Mouse (Mus musculus): Measurements from ENCODE around the gene Fcho1. TPM values are rescaled to one million over a fixed set of nuclear protein-coding genes. Genes with fewer than 3 reads are reported as not detected.
A peak's percentile ranks its signal among the peaks of the same experiment; 100 is the strongest.
"Not testable (repeated sequence)": the region's sequence is repeated elsewhere in the genome, so short reads cannot be mapped to it uniquely, and the experiment has no call there.

Gene Fcho1
- polyA plus RNA-seq, 1 experiment, result 14.2 TPM

GRCm38 (mm10) chr8:71742783-71743182 is 17.3 kb upstream of the Fcho1 start:
- Histone ChIP-seq H3K4me1 (ENCODE audit: control insufficient read depth) (peaks cover 11% of the 10 kb centered on the region), H3K4me3 (replicated peaks) (no peak overlapping the region), H3K27me3 (ENCODE audit: control insufficient read depth) (0 out of 2 replicates have a peak, but pooled peaks cover 3% of the 10 kb centered on the region), H3K9me3 (ENCODE audit: control insufficient read depth, low read length) (no peaks in the 10 kb centered on the region), H3K36me3 (ENCODE audit: control insufficient read depth) (no peaks in the 10 kb centered on the region)
- no peak for TF ChIP-seq GATA1 (IDR thresholded peaks at IDR 0.05; ENCODE audit: low read length)
- no peak for TF ChIP-seq TAL1 (IDR thresholded peaks at IDR 0.05; ENCODE audit: low read length)

- TF ChIP-seq GATA1 (IDR thresholded peaks at IDR 0.05; ENCODE audit: low read length), result no peak
- no peak for TF ChIP-seq TAL1 (IDR thresholded peaks at IDR 0.05; ENCODE audit: low read length)
- Histone ChIP-seq H3K36me3 (ENCODE audit: control insufficient read depth) (no peaks in the 10 kb centered on the region), H3K9me3 (ENCODE audit: control insufficient read depth, low read length) (no peaks in the 10 kb centered on the region), H3K4me1 (ENCODE audit: control insufficient read depth) (peaks cover 11% of the 10 kb centered on the region), H3K4me3 (replicated peaks) (no peak overlapping the region), H3K27me3 (ENCODE audit: control insufficient read depth) (0 out of 2 replicates have a peak, but pooled peaks cover 3% of the 10 kb centered on the region)
Observed at GRCm38 (mm10) chr8:71741687-71742114, 16.2 kb upstream of the Fcho1 start.

GRCm38 (mm10) chr8:71741226-71741625 is 15.7 kb upstream of the Fcho1 start:
- TF ChIP-seq TAL1 (IDR thresholded peaks at IDR 0.05; ENCODE audit: low read length) (no peak), GATA1 (IDR thresholded peaks at IDR 0.05; ENCODE audit: low read length) (no peak)
- Histone ChIP-seq H3K9me3 (ENCODE audit: control insufficient read depth, low read length) (no peaks in the 10 kb centered on the region), H3K36me3 (ENCODE audit: control insufficient read depth) (no peaks in the 10 kb centered on the region), H3K27me3 (ENCODE audit: control insufficient read depth) (0 out of 2 replicates have a peak, but pooled peaks cover 3% of the 10 kb centered on the region), H3K4me1 (ENCODE audit: control insufficient read depth) (peaks cover 11% of the 10 kb centered on the region), H3K4me3 (replicated peaks) (no peak overlapping the region)

DNA sequence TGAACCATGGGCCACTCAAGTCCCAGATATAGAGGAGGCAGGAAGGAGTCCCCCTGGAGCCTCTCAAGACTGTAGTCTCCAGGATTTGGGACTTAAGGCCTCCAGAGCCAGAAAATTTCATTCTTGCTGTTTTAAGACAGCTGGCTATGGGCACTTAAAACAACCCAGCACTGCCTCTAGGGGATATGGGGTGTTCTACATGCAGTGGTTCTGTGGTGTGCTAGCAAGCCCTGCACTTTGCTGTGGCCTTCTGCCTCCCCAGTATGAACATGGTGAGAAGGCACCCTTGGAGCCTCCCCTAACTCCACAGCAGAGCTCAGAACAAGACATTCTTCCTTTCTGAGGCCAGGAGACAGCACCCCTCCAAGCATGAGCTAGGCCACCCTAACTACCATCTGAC is 12.8 kb upstream of the Fcho1 start:
- H3K27me3 ChIP-seq (ENCODE audit: control insufficient read depth); H3K9me3 ChIP-seq (ENCODE audit: control insufficient read depth, low read length); H3K4me3 ChIP-seq (replicated peaks); H3K36me3 ChIP-seq (ENCODE audit: control insufficient read depth): not testable (repeated sequence)
- peaks cover 11% of the 10 kb centered on the region for H3K4me1 ChIP-seq (ENCODE audit: control insufficient read depth)

GRCm38 (mm10) chr8:71731652-71732230 is 6.2 kb upstream of the Fcho1 start:
- Histone ChIP-seq H3K4me1 (ENCODE audit: control insufficient read depth) (peaks cover 18% of the 10 kb centered on the region), H3K4me3 (replicated peaks) (no peak overlapping the region), H3K36me3 (ENCODE audit: control insufficient read depth) (no peaks in the 10 kb centered on the region), H3K27me3 (ENCODE audit: control insufficient read depth) (peaks cover 39% of the 10 kb centered on the region), H3K9me3 (ENCODE audit: control insufficient read depth, low read length) (no peaks in the 10 kb centered on the region)
- TF ChIP-seq TAL1 (IDR thresholded peaks at IDR 0.05; ENCODE audit: low read length) (no peak), GATA1 (IDR thresholded peaks at IDR 0.05; ENCODE audit: low read length) (no peak)

GRCm38 (mm10) chr8:71728826-71729620 is 3.5 kb upstream of the Fcho1 start:
- TF ChIP-seq GATA1 (IDR thresholded peaks at IDR 0.05; ENCODE audit: low read length) (no peak), TAL1 (IDR thresholded peaks at IDR 0.05; ENCODE audit: low read length) (no peak)
- H3K9me3 ChIP-seq (ENCODE audit: control insufficient read depth, low read length), result no peaks in the 10 kb centered on the region
- H3K27me3 ChIP-seq (ENCODE audit: control insufficient read depth), result peaks cover 42% of the 10 kb centered on the region
- H3K36me3 ChIP-seq (ENCODE audit: control insufficient read depth), result no peaks in the 10 kb centered on the region
- H3K4me1 ChIP-seq (ENCODE audit: control insufficient read depth), result peaks cover 41% of the 10 kb centered on the region
- no peak overlapping the region for H3K4me3 ChIP-seq (replicated peaks)

- Histone ChIP-seq H3K4me1 (ENCODE audit: control insufficient read depth) (peaks cover 48% of the 10 kb centered on the region), H3K27me3 (ENCODE audit: control insufficient read depth) (peaks cover 42% of the 10 kb centered on the region), H3K4me3 (replicated peaks) (peak overlapping the region; percentile 44)
Observed at GRCm38 (mm10) chr8:71728240-71728785, 2.8 kb upstream of the Fcho1 start.

GRCm38 (mm10) chr8:71724389-71724788 is 1.1 kb downstream of the Fcho1 start:
- Histone ChIP-seq H3K9me3 (ENCODE audit: control insufficient read depth, low read length) (no peaks in the 10 kb centered on the region), H3K36me3 (ENCODE audit: control insufficient read depth) (peaks cover 30% of the 10 kb centered on the region), H3K27me3 (ENCODE audit: control insufficient read depth) (peaks cover 28% of the 10 kb centered on the region), H3K4me1 (ENCODE audit: control insufficient read depth) (peaks cover 81% of the 10 kb centered on the region), H3K4me3 (replicated peaks) (peak overlapping the region; percentile 79)
- TF ChIP-seq GATA1 (IDR thresholded peaks at IDR 0.05; ENCODE audit: low read length), result no peak
- TF ChIP-seq TAL1 (IDR thresholded peaks at IDR 0.05; ENCODE audit: low read length), result no peak

More at GRCm38 (mm10) chr8:71728240-71728785, 2.8 kb upstream of the Fcho1 start:
- TF ChIP-seq TAL1 (IDR thresholded peaks at IDR 0.05; ENCODE audit: low read length) (no peak), GATA1 (IDR thresholded peaks at IDR 0.05; ENCODE audit: low read length) (no peak)
- no peaks in the 10 kb centered on the region for H3K9me3 ChIP-seq (ENCODE audit: control insufficient read depth, low read length)
- H3K36me3 ChIP-seq (ENCODE audit: control insufficient read depth), result no peaks in the 10 kb centered on the region

- peak overlapping the region; percentile 79 for H3K4me3 ChIP-seq (replicated peaks)
- no peak for TF ChIP-seq GATA1 (IDR thresholded peaks at IDR 0.05; ENCODE audit: low read length)
- H3K4me1 ChIP-seq (ENCODE audit: control insufficient read depth), result peaks cover 75% of the 10 kb centered on the region
- H3K9me3 ChIP-seq (ENCODE audit: control insufficient read depth, low read length), result no peaks in the 10 kb centered on the region
- H3K36me3 ChIP-seq (ENCODE audit: control insufficient read depth), result peaks cover 42% of the 10 kb centered on the region
- peaks cover 15% of the 10 kb centered on the region for H3K27me3 ChIP-seq (ENCODE audit: control insufficient read depth)
Observed at GRCm38 (mm10) chr8:71723047-71723551, 2.4 kb downstream of the Fcho1 start.

Data from erythroblast, embryonic 14.5 days (primary cell).